Mouse (Mus musculus) spleen, postnatal 4 days (tissue): ENCODE results near the gene Dnm3.

ENCODE experiments used
- DNase-seq, 2 experiments: peaks; one replicate each; pipeline ENCODE4 v3.0.0; 2022; ENCODE audit warnings: low spot score in 2 of 2

Dnm3 gene

DNA sequence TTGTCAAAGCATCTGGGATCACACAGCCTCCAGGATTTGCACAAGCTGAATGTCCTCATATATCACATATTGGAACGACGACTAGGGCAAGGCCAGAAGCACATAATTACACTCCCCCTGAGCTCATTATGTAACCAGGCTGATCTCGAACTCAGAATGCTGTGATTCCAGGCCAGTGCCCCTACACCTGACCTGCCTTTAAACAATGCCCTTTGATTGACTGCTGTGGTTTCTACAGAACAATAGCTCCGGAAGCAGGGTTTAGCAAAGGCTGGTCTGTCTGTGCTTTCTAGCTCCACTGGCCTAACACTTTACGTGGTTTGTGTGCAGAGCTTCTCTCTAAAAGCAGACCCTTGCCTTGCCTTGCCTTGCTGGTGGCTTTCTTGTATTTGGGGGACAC is 315.6 kb downstream of the Dnm3 start:
- DNase-seq, result no peak

DNA sequence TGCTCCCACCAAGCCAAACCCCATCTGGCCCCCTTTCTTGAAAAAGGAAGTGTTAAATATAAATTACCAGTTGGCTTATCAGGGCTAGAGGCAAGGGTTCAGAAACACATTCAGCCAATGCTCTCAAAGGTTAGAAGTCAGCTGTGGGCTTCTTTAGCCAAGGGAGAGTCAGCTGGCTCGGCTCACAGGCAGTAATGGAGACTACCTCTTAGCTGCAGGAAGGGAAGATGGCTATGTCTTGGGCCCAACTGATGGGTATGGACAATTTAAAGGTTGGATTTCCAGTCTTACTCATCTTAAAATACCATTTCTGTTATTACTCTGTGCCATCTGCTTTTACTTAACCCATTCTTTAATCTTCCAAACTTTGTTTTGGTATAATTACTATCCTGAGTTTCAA is 317.1 kb downstream of the Dnm3 start:
- DNase-seq, result no peak

DNA sequence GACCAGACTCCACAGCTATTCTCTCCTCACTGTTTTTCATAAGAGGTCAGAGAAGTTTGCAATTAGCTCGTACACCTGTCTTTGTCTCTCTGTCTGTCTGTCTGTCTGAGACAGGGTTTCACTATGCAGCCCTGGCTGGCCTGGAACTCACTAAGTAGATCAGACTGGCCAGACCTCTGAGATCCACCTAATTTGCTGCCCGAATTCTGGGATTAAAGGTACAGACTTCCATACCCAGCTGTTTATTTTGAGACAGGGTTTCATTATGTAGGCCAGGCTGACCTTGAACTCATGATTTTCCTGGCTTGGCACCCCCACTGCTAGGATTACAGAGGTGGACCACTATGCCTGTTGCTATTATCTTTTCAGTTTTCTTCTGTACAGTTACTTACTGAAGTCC is 319.3 kb downstream of the Dnm3 start:
- DNase-seq, result no peak

DNA sequence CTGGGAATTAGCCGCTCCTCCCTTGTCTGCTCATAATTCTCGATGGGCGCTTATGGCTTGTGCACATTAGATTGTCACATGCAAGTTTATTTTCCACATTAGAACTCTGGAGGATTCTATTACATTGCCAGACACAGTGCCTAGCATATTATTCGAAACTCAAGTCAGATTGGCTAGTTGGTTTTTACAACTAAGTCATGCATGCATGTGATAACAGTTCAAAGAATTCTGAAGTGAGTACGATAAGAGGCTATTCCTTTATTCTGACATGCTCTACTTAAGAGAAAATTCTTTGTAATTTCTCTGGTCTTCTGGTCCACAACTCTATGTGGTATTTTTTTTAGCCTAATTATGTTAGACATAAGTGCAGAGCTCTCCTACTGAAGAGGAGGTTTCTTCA is 320.2 kb downstream of the Dnm3 start:
- no peak for DNase-seq

DNA sequence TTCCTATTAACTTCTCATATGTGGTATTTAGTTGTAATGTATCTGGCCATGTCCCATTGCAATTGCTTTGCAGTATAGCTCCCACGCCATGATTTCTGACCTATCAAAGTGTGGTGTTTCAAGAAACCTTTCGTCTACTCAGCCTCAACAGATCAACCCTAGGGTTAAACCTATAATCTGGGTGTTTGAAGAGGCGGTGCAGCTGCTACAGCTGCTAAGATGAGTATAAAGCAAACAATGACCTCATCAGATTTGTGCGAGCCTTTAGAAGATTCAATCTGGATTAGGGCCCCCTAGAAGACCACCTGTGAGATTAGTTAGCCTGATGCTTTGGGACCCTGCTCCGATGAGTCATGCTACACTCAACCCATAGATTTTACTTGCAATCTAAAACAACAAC is 321.0 kb downstream of the Dnm3 start:
- DNase-seq, result no peak

DNA sequence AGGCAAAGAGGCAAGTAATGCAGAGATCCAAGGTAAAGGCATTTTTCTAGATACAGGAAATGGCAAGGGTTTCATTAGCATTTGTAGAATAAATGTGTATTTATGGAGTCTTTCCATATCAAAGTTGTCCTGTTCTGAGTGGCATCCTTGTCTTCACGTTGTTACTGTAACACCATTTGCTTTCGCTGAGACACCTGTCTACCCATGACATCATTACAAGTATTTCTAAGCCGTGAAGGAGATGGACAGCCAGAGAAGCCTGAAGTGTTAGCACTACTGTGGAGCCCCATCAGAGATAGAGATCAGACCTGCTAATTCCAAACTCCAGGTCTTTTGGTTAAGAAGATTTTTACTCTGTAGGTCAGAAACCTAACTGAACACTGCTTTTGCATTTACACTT is 322.3 kb downstream of the Dnm3 start:
- no peak for DNase-seq

DNA sequence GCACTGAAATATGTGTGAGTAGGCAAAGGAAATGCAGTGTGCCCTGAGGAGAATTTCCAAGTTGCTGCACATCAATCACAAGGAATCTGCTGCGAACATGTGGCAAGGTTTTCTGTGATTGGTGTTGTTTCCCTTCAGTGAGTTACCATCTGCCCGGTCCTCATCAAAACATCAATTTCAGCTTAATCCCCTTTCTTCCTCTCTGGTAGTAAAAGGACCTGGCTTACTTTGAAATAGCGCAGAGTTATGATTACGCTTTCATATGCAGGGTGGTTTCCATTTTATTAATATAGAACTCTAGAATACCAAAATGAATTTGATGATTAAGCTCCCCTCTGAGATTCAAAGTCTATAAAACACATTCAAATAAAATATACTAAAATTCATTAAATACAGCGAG is 324.7 kb downstream of the Dnm3 start:
- no peak for DNase-seq

DNA sequence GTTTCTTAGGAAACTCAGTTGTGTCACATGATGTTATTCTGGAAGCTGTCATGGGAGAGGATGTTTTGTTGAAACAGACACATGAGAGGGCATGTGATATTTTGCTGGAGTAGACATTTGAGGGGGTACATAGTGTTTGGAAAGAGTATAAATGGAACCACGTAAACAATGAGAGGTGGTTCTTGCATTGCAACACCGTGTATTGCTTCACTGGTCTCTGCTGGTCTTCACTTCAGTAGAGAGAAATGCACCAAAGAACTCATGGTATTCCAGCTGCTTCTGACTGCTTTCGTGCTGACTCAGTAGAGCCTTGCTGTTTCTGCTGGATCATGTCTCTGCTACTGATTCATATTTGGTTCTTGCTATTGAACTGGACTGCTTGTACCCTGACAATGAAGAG is 328.1 kb downstream of the Dnm3 start:
- DNase-seq, result no peak

DNA sequence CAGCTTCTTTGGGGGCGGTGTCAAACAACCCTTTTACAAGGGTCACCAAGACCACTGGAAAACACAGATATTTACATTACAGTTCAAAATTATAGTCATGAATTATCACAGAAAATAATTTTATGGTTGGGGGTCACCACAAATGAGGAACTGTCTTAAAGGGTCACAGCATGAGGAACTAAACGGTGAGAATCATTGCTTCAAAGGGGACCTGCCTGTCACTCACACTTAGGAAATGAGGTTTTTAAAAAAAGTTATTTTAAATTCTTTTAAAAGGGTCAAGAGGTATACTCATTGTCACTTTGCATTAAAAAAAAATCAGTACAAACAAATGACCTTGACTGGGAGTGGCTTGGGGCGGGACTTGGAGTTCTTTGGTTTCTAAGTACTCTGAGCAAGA is 330.3 kb downstream of the Dnm3 start:
- no peak for DNase-seq

DNA sequence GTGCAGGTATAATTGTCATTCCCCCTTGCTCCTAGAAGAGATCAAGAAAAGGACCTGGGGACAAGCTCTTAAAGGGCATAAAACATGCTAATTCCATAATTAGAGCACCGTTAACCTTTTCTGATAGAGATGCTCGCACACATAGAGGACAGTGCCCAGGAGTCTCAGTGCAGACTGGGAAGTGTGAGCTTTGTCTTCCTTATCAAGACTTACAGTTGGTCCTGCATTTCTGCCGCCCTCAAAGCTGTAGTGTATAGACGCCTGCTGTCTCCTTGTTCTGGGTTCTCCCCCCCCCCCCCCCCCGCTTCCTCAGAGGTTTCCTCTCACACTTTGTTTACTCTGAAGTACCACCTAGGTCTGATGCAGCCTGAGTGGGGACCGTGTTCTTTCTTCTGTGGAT is 332.1 kb downstream of the Dnm3 start:
- no peak for DNase-seq

DNA sequence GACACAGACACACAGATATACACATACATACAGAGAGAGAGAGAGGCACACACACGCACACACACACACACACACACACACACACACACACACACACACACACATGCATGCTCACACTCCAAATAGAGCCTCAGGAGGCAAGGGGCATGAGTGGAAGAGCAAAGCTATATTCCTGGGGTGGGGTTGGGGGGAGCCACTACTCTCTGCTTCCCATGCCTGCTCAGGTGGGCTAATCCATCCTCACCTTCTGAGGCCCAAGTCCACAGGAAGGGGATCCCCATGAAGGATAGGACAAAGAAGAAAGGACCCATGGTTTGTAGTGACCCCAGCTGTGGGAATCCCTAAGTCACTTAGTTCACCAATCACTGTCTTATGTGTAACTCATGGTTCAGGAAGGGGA is 332.8 kb downstream of the Dnm3 start:
- no peak for DNase-seq

DNA sequence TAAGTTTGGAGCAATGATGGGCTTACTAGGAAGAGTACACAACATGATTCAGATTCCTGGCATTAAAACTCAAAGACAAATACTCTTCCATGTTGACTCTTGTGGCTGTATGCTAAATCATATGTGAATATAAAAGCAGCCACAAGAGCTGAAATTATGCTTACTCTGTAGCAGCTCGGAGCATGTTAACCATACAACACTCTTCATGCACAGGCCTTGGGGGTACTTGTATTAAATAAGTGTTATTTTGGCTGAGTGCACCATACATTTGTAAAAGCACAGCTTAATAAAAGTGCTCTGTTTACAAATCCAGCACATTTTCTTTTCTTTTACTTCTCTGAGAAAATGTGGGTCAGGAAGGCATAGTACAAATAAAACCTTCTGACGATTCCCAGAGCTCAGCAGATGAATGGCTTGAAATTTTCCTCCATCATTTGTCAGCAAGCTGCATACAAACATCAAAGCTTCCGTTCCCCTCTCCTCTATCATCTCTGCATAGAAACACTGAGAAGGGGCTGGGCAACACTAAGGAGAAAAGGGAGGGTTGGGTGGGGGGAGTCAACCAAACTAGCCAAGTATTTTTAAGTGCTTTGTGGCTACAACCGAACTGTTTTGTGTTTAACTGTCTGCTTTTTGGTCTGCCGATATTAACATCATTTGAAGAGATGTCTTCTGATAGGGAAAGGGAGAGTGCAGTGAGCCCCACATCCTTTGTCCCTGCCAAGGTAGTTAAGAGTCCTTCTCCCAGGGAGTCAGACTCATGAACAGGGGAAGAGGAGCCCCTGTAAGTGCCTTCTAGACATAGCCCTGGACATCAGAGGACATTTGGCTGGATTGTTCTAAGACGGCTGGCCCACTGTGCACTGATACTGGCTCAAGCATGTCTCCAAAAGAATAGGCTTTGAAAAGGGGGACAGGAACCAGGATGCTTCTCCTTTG is 333.6 kb downstream of the Dnm3 start:
- no peak for DNase-seq

DNA sequence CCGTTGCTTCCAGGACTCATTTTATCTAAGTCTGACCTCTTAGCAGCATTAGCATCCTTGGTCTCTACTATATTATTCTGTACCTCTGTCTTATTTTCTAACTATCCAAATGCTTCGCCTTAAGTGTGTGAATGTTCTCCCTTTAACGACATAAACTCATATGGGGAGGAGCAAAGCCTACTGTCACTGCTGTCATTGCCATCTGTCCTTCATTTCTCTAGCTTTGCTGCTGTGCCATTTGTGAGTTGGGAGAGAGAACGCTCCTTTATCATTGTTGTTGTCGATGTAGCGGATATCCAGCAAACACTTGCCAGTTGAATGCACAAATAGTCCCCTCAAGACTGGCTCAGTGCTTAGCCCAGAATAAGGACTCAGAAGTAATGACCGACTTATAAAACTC is 335.5 kb downstream of the Dnm3 start:
- no peak for DNase-seq

DNA sequence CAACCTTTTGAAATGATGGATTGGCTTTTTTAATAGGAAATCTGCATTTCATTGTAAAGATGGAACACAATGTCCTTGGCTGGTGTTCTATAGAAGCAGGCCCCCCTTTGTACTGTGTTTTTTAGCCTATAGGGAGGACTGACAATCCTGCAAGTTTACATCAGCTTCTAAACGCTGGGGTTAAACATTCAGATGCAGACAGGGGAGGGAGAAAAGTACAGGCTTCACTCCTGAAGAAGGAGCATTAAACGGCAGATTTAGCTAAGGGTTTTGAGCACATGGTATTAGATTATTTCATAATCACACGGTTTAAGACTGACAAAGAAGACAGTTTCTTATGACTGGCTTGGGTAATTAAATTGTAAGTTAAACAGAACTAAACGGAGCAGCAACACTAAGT is 341.5 kb downstream of the Dnm3 start:
- DNase-seq, result no peak

DNA sequence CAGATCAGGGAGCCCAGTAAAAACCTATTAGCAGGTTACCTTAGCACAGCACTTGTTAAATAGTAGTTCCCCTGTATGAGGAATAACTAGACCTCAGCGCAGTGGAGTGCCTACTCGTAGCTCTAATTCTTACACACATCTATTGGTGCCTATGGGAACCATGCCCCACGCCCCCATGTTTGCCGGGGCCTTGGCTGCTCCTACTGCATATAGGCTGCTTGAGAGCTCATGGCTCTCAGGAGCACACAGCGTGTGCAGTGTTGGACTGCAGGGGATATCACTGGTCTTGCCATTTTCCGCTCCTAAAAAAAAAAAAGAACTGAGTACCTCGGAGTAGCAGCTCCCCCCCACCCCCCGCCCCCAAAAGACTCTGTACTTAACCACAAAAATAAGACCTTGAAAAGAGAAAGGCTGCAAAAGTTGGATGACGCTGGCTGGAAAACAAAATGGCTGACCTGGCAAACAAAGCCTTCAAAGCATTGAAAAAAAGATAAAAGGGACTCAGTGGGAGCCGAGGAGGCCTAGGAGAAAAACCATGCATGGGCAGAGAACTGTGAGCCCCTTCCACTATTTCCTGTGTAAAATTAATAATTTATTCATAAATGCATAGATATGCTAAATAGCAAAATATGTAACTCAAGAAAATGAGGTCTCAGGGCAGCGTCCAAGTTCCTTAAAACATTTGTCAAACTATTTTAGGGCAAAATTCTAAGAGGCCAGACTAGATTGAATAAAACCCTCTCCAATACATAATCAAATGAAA is 342.2 kb downstream of the Dnm3 start:
- no peak for DNase-seq

DNA sequence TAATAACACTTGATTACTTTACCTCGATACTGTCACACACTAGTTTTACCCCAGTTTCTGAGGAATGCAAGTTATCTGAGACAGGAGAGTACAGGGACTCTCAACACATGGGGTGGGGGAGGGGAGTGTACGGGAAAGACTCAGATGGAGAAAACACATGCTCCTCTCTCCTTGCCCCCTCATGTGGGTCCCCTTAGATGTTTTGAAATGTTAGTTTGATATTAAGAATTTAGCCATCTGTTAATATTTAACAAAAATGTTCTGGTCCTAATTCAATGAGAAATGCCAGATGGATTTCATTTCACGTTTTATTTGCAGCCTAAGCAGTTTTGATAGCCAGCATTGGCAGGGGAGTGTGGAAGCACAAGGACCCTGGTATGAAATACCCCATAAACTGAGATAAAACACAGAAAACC is 343.2 kb downstream of the Dnm3 start:
- no peak for DNase-seq

DNA sequence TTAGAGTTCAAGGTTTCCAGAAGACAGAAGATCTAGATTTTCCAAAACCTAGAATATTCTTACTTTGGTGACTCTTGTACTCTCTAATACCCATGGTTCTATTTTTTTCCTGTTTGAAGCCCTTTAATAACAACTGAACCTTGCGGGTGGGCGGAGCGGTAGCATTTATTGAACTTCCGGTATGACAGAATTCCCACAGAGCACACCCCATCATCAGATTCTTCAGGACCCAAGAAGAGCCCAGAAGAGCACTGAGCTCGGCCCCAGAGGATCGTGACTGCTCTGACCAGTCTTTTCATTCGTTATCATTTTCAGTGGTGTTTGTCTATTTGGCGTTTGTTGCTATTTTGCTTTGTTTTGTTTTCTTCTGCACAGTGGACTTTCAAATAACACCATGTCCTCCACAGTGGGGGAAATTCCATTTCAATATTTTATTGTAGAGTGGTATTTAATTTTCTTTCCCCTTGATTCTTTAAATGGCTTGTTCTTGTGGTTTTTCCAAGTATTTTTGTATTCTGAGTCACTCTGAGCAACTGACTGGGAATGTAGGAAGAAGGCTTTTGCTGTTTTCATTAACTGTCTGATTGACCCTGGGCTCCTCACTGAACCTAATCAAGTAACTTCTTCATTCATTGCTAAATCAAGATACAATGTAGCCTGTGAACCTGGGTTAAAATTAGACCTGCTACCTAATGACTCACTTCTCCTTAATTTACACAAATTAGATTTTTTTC is 344.8 kb downstream of the Dnm3 start:
- no peak for DNase-seq

DNA sequence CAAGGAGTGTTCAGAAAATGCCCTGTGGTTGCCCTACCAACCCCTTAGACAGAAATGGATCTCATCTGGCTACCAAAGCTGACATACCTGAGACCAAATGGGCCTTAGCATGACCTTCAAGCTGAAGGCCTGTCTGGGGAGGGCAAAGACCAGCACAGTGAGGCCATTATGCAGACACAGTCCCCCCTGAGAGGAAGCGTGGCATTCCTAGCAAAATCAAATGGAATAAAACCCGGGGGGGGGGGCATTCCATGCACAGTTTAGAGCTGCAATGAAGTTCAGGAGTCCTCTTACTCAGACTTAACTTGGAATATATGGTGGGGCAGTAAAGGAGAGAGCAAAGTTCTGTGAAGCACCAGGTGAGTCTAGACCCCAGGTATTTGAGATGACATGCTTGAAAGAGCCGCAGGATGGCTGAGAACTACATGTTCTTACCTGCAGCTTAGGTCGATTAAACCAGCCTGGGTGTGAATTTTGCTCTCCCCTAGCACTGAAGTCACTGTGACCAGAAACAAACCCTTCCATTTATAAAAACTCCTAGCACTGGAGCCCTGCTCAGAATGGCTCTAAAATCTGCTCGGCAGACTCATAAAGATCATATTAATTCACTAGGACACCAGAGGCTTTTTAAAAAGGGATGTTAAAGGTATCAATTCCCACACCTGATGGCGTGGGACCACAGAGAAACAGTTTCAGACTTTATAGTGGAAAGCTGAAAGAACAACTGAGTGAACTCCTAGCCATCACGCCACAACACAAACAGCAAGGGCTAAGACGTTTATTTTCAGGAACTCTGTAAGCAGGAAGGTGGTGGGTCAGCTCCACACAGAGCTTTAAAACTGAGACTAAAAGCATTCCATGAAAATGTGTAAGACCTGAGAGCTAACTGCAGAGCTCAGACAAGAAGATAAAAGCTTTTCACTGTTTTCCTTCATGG is 350.7 kb downstream of the Dnm3 start:
- DNase-seq, result no peak

DNA sequence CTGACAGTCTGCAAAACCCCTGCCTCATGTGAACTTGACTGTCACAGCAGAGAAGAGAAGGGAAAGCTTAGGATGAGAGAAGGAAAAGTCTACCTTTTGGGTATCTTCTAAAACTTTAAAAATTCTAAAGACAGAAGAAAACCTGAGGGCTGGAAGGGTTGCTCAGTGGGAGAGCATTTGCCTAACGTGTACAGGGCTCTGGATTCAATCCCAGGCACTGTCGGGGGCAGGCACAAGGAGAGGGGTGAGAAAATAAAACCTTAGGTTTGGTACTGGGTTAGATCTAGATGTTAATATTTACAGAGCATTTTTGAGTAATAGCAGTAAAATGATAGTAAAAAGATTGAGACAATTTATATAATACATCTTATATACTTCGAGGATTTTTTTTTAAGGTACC is 353.4 kb downstream of the Dnm3 start:
- DNase-seq, result no peak

DNA sequence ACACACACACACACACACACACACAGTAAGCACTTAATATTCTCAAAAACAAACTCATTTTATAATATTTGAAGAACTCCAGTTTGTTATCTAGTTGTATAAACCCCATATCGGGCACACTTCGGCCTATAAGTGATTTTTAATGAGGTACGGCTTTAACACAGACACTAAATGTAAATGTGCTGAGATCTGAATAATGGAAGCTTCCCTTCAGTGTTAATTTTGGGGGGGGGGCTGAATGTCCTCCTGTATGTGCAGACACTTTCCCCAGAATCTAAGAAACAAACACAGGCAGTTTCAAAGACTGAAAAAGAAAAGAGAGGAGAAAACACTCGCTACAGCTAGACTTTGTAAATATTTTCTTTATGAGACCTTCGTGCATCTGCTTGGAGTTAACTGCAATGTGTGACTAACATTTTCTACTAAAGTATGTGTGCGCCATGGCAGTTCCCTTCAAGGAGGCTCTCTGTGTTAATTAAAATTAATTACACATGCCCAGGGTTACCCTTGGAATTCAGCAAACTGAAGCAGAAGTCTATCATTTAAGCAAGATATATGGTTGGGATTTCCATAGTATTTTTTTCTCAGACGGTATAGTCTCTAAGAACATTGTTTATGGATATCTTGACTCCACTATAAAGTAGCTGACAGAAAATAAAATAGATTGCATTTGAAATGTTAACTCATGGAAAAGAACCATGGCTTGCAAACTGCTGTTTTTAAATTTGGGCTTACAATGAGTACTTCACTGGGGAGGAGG is 356.2 kb downstream of the Dnm3 start:
- no peak for DNase-seq

DNA sequence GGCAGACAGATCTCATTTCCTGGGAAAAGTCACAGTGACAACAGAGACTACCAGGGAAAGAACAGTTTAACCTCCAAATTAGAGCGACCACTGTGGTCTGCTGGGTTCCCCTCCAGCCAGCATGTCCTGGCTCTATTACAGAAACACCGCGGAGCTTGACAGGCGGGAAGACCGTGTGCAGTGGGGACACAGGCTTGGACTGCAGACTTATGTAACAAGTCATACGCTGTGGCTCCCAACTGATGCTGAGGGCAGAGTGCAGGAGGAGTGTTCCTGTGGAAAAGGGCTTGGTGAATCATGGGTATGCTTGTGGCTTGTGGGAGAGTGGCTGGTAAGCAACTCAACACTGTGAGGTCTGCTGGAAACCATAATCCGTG is 368.4 kb downstream of the Dnm3 start:
- no peak for DNase-seq
